Mouse (Mus musculus): Measurements from ENCODE around the gene Ccdc186. TPM values are rescaled to one million over a fixed set of nuclear protein-coding genes. Genes with fewer than 3 reads are reported as not detected.

Ccdc186 gene
- polyA plus RNA-seq, 1 experiment from 2014 or later = 24.3 TPM

GRCm38 (mm10) chr19:56747878-56748277 is 74.1 kb downstream of the Ccdc186 start:
- WGBS = 69% methylated on average over 10 of the region's 10 CpGs
- Histone ChIP-seq H3K9ac (no peak overlapping the region), H3K9me3 (ENCODE audit: control insufficient read depth, low read length) (no peaks in the 10 kb centered on the region), H3K27ac (no peak overlapping the region), H3K27me3 (ENCODE audit: control insufficient read depth, insufficient read depth, low read length) (no peaks in the 10 kb centered on the region), H3K36me3 (replicated peaks; ENCODE audit: control insufficient read depth, insufficient read depth) (no peaks in the 10 kb centered on the region), H3K4me3 (replicated peaks; ENCODE audit: low read length) (no peak overlapping the region), H3K4me1 (replicated peaks; ENCODE audit: control insufficient read depth, insufficient read depth, low read length) (0 out of 2 replicates have a peak, but pooled peaks cover 4% of the 10 kb centered on the region), H3K4me2 (replicated peaks) (no peak overlapping the region)
- DNase-seq (ENCODE audit: low spot score) (no peak), ATAC-seq (ENCODE audit: low FRiP score) (no peak)

GRCm38 (mm10) chr19:56746618-56747017 is 75.4 kb downstream of the Ccdc186 start:
- Histone ChIP-seq H3K4me1 (replicated peaks; ENCODE audit: control insufficient read depth, insufficient read depth, low read length) (0 out of 2 replicates have a peak, but pooled peaks cover 4% of the 10 kb centered on the region), H3K27ac (no peak overlapping the region), H3K27me3 (ENCODE audit: control insufficient read depth, insufficient read depth, low read length) (no peaks in the 10 kb centered on the region), H3K4me2 (replicated peaks) (no peak overlapping the region), H3K4me3 (replicated peaks; ENCODE audit: low read length) (no peak overlapping the region), H3K36me3 (replicated peaks; ENCODE audit: control insufficient read depth, insufficient read depth) (no peaks in the 10 kb centered on the region), H3K9me3 (ENCODE audit: control insufficient read depth, low read length) (no peaks in the 10 kb centered on the region), H3K9ac (no peak overlapping the region)
- ATAC-seq (ENCODE audit: low FRiP score) (no peak), DNase-seq (ENCODE audit: low spot score) (no peak)
- 93% methylated on average over 9 of the region's 9 CpGs for WGBS

- Histone ChIP-seq H3K9ac (no peak overlapping the region), H3K27me3 (ENCODE audit: control insufficient read depth, insufficient read depth, low read length) (no peaks in the 10 kb centered on the region), H3K9me3 (ENCODE audit: control insufficient read depth, low read length) (no peaks in the 10 kb centered on the region), H3K4me2 (replicated peaks) (no peak overlapping the region), H3K36me3 (replicated peaks; ENCODE audit: control insufficient read depth, insufficient read depth) (no peaks in the 10 kb centered on the region), H3K4me1 (replicated peaks; ENCODE audit: control insufficient read depth, insufficient read depth, low read length) (0 out of 2 replicates have a peak, but pooled peaks cover 2% of the 10 kb centered on the region), H3K4me3 (replicated peaks; ENCODE audit: low read length) (no peak overlapping the region), H3K27ac (no peak overlapping the region)
- DNase-seq (ENCODE audit: low spot score) (no peak), ATAC-seq (ENCODE audit: low FRiP score) (no peak)
- 70% methylated on average over 6 of the region's 6 CpGs for WGBS
Observed at GRCm38 (mm10) chr19:56745528-56745927, 76.5 kb downstream of the Ccdc186 start.

- Histone ChIP-seq H3K27me3 (ENCODE audit: control insufficient read depth, insufficient read depth, low read length) (no peaks in the 10 kb centered on the region), H3K4me1 (replicated peaks; ENCODE audit: control insufficient read depth, insufficient read depth, low read length) (no peaks in the 10 kb centered on the region), H3K4me3 (replicated peaks; ENCODE audit: low read length) (no peak overlapping the region), H3K4me2 (replicated peaks) (no peak overlapping the region), H3K36me3 (replicated peaks; ENCODE audit: control insufficient read depth, insufficient read depth) (no peaks in the 10 kb centered on the region), H3K9me3 (ENCODE audit: control insufficient read depth, low read length) (no peaks in the 10 kb centered on the region), H3K27ac (no peak overlapping the region), H3K9ac (no peak overlapping the region)
- ATAC-seq (ENCODE audit: low FRiP score) (no peak), DNase-seq (ENCODE audit: low spot score) (no peak)
- 69% methylated on average over 7 of the region's 7 CpGs for WGBS
Observed at GRCm38 (mm10) chr19:56745061-56745460, 76.9 kb downstream of the Ccdc186 start.

Other genes with a start within 250 kb of the Ccdc186 start
- 1.4 and 1.8 TPM in 2 replicates for gene Adrb1, start 100.0 kb downstream of the Ccdc186 start, polyA plus RNA-seq (2014; fragmentation: Nextera tagmentation; extraction: Ambion mirVana)
- gene Tdrd1, start 4.0 kb upstream of the Ccdc186 start, polyA plus RNA-seq (2014; fragmentation: Nextera tagmentation; extraction: Ambion mirVana) = 1.1 and 1.3 TPM in 2 replicates
- gene Vwa2, start 52.1 kb upstream of the Ccdc186 start, polyA plus RNA-seq (2014; fragmentation: Nextera tagmentation; extraction: Ambion mirVana) = 0.40 and 0.51 TPM in 2 replicates
- 13.7 and 16.2 TPM in 2 replicates for gene Afap1l2, start 186.0 kb upstream of the Ccdc186 start, polyA plus RNA-seq (2014; fragmentation: Nextera tagmentation; extraction: Ambion mirVana)